Mouse (Mus musculus) heart, embryonic 14.5 days (tissue): ENCODE results near the gene Timm23. TPM values are rescaled to one million over a fixed set of nuclear protein-coding genes. Genes with fewer than 3 reads are reported as not detected.

Experiments used
- ATAC-seq: fragments of 200-750 bp; cut with Nextera tagmentation; 2 replicates; pipeline ENCODE4 v1.8.0; 2017; ENCODE audit warnings: low read depth, moderate TSS enrichment; ENCODE audit not compliant: insufficient number of reproducible peaks, insufficient read depth, low FRiP score
- H3K27ac ChIP-seq, 2 experiments: fragments of 200-500 bp in 1 of 2; fragments of 300-500 bp in 1 of 2; sonication (generic) in 1 of 2; replicated peaks in 1 of 2; 2 replicates each; pipeline ENCODE4 v1.5.1; 2012 to 2014; ENCODE audit warnings: low read depth in 2 of 2, low read length in 2 of 2, control low read depth in 1 of 2, mild to moderate bottlenecking in 1 of 2, mixed read lengths in 1 of 2; ENCODE audit not compliant: control insufficient read depth in 1 of 2, insufficient read depth in 1 of 2
- H3K27me3 ChIP-seq: fragments of 300-500 bp; sonication (generic); 2 replicates; pipeline ENCODE4 v1.6.1; 2014; ENCODE audit warnings: mild to moderate bottlenecking, low read length, control low read depth; ENCODE audit not compliant: control insufficient read depth, insufficient read depth
- H3K36me3 ChIP-seq: fragments of 300-500 bp; sonication (generic); 2 replicates; pipeline ENCODE4 v1.6.1; 2014; ENCODE audit warnings: mild to moderate bottlenecking, control low read depth, low read length, mixed read lengths; ENCODE audit not compliant: control insufficient read depth, insufficient read depth
- H3K4me1 ChIP-seq, 2 experiments: fragments of 200-500 bp in 1 of 2; fragments of 300-500 bp in 1 of 2; sonication (generic) in 1 of 2; 2 replicates each; pipeline ENCODE4 v1.6.1; 2012 to 2014; ENCODE audit warnings: low read length in 2 of 2, control low read depth in 1 of 2, mixed read lengths in 1 of 2; ENCODE audit not compliant: control insufficient read depth in 2 of 2, insufficient read depth in 2 of 2
- H3K4me2 ChIP-seq: fragments of 300-500 bp; sonication (generic); 2 replicates; pipeline ENCODE4 v1.6.1; 2014; ENCODE audit warnings: mild to moderate bottlenecking, low read length
- H3K4me3 ChIP-seq, 2 experiments: fragments of 200-500 bp in 1 of 2; fragments of 300-500 bp in 1 of 2; sonication (generic) in 1 of 2; 2 replicates each; pipeline ENCODE4 v1.5.1; 2012 to 2014; ENCODE audit warnings: low read length in 2 of 2, mild to moderate bottlenecking in 2 of 2, control low read depth in 1 of 2, low read depth in 1 of 2, moderate library complexity in 1 of 2; ENCODE audit not compliant: control insufficient read depth in 1 of 2, insufficient read depth in 1 of 2
- H3K9ac ChIP-seq: fragments of 300-500 bp; sonication (generic); 2 replicates; pipeline ENCODE4 v1.6.1; 2014; ENCODE audit warnings: mild to moderate bottlenecking, low read length
- H3K9me3 ChIP-seq: fragments of 300-500 bp; sonication (generic); 2 replicates; pipeline ENCODE4 v1.6.1; 2016; ENCODE audit warnings: low read length, control low read depth; ENCODE audit not compliant: control insufficient read depth
- WGBS: fragments of 180-500 bp; shearing (Covaris S2); extraction: QIAGEN DNeasy Blood & Tissue Kit; methylation state at CpG from one replicate; pipeline ENCODE4 v1.1.7; 2014; 5-methylcytosine and 5-hydroxymethylcytosine counted together
- polyA plus RNA-seq: library from polyadenylated mRNA; unstranded; fragments of >200 nt; fragmentation: Nextera tagmentation; extraction: Ambion mirVana; gene quantifications from 2 replicates; pipeline ENCODE4 v1.2.1, GENCODE M21; 2014

The Timm23 gene
- polyA plus RNA-seq, 1 experiment from 2014 or later, result 317 TPM

DNA sequence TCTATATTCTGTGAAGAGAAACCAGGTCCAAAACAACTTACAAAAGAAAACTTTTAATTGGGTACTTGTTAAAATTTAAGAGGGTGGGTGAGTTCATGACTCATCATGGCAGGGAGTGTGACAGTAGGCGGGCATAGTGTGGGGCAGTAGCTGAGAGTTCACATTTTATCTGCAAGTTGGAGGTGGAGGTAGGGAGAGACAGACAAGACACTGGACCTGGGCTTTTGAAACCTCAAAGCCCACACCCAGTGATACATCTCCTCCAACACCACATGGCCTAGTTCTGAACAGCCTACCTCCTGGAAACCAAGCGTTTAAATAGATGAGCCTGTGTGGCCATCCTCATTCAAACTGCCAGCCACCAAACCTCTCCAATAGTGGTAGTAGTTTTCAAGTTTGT is 26.4 kb downstream of the Timm23 start:
- Histone ChIP-seq H3K9ac (no peak overlapping the region), H3K27me3 (no peaks in the 10 kb centered on the region), H3K27ac (no peak overlapping the region), H3K4me1 (no peaks in the 10 kb centered on the region), H3K36me3 (peaks cover 71% of the 10 kb centered on the region), H3K4me3 (no peak overlapping the region), H3K4me2 (no peak overlapping the region), H3K9me3 (no peaks in the 10 kb centered on the region)
- 87% methylated on average over 2 of the region's 2 CpGs for WGBS
- no peak for ATAC-seq

DNA sequence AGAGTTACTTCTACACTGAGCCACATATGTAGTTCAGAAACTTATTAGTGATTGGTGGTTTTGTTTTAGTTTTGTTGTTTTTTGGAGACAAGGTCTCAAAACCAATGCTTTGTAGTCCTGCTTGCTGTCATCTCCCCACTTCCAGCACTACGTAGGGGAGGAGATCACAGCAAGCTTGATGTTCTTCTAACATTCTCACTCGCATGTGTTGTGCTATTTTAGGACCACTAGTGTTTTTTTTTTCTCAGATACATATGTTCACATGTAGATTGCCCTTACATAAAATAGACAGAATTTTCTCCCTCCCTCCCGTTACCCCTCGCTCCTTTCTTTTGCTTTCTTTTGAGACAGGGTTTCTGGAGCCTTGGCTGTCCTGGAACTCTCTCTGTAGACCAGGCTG is 31.6 kb downstream of the Timm23 start:
- Histone ChIP-seq H3K4me2 (no peak overlapping the region), H3K27ac (no peak overlapping the region), H3K9me3 (no peaks in the 10 kb centered on the region), H3K4me3 (no peak overlapping the region), H3K27me3 (no peaks in the 10 kb centered on the region), H3K4me1 (peaks cover 3 to 14% of the 10 kb centered on the region in 2 experiments; a peak in 3 of 4 replicates), H3K9ac (no peak overlapping the region), H3K36me3 (peaks cover 46% of the 10 kb centered on the region)
- 67% methylated on average over 4 of the region's 4 CpGs for WGBS
- no peak for ATAC-seq

DNA sequence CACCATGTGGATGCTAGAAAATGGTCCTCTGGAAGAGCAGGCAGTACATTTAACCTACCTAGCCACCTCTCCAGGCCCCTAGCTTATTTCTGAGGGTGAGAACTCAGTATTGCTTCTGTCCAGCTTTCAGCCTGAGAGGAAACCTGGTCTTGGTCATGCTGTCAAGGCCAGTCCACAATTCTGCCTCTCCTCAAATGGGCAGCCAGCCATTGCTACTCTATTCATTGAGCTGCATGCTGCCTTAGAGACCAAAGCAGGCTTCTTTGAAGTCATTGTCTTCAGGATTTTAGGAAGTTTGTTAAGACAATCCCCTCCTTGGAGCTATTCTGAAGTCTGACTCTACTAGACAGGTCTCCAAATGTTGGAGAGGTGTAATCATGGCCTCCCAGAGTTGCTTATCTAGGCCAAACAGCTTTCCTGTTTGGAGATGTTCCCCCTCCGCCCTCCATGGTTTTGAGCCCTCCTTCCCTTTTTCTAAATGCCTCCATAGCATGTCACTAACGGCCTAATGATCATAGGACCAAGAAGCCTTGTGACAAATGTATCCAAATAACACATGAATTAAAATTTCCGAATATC is 33.0 kb downstream of the Timm23 start:
- Histone ChIP-seq H3K27ac (peak overlapping the region in 1 of 2 experiments; percentile 4; a peak in 1 of 4 replicates), H3K9ac (no peak overlapping the region), H3K4me3 (no peak overlapping the region), H3K27me3 (no peaks in the 10 kb centered on the region), H3K9me3 (no peaks in the 10 kb centered on the region), H3K36me3 (peaks cover 32% of the 10 kb centered on the region), H3K4me2 (peak overlapping the region; percentile 95), H3K4me1 (peaks cover 3 to 23% of the 10 kb centered on the region in 2 experiments; a peak in 3 of 4 replicates)
- 0 out of 2 replicates have a peak, but pooled peaks have one; percentile 9 for ATAC-seq
- 63% methylated on average over 3 of the region's 3 CpGs for WGBS

DNA sequence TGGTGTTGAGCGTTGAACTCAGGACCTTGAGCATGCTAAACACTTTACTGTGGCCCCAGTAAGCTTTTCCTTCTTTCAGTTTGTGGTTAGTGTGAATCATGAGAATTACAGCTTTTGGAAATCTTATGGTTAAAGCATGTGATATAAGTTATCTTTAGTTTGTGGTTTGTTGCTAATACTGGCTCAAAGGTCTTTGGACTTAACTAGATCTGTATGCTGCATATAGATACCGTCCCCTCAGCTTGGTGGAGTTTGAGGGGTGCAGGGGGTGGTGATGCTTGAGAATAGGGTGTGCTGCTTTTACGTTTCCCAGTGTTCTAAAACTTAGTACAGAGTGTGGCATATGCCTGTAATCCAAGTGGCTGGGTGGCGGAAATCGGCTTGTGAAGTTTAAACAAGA is 34.4 kb downstream of the Timm23 start:
- Histone ChIP-seq H3K27me3 (no peaks in the 10 kb centered on the region), H3K36me3 (peaks cover 18% of the 10 kb centered on the region), H3K4me1 (peaks cover 3 to 23% of the 10 kb centered on the region in 2 experiments; a peak in 3 of 4 replicates), H3K9me3 (no peaks in the 10 kb centered on the region), H3K27ac (no peak overlapping the region), H3K9ac (no peak overlapping the region), H3K4me2 (peak overlapping the region; percentile 95), H3K4me3 (no peak overlapping the region)
- no peak for ATAC-seq
- WGBS, result 87% methylated on average over 5 of the region's 5 CpGs

GRCm38 (mm10) chr14:32166840-32167239 is 34.9 kb downstream of the Timm23 start:
- peak overlapping the region in 1 of 2 experiments; percentile 62; a peak in 2 of 4 replicates for H3K4me3 ChIP-seq
- H3K9me3 ChIP-seq, result no peaks in the 10 kb centered on the region
- no peak overlapping the region for H3K9ac ChIP-seq
- H3K4me2 ChIP-seq, result peak overlapping the region; percentile 95; the same call in 1 of the 2 replicates
- 50% methylated on average over 1 of the region's 1 CpGs for WGBS
- H3K36me3 ChIP-seq, result peaks cover 13% of the 10 kb centered on the region
- no peak overlapping the region for H3K27ac ChIP-seq
- ATAC-seq, result no peak
- H3K27me3 ChIP-seq, result no peaks in the 10 kb centered on the region
- H3K4me1 ChIP-seq, result peaks cover 3 to 23% of the 10 kb centered on the region in 2 experiments; a peak in 3 of 4 replicates

DNA sequence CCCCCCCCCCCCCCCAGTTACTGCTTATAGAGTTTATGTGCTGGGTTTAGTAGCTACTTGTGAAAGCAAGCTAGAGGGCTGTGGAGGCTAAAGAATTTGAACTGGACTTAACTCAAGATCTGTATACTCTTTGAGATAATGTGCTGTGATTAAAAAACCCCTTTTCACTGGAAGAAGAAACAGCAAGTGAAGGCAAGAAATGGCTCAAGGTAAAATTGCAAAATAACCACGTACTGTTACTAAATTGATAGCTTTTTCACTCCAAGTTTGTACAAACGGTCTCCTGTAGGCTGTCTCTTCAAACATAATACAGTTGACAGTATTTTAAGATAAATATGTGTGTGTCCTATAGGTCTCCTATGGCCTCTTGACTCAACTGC is 35.6 kb downstream of the Timm23 start:
- ATAC-seq, result no peak
- no peak overlapping the region for H3K27ac ChIP-seq
- H3K4me3 ChIP-seq, result peak overlapping the region in 1 of 2 experiments; percentile 62; a peak in 2 of 4 replicates
- peaks cover 7% of the 10 kb centered on the region for H3K36me3 ChIP-seq
- H3K27me3 ChIP-seq, result no peaks in the 10 kb centered on the region
- H3K9me3 ChIP-seq, result no peaks in the 10 kb centered on the region
- H3K4me1 ChIP-seq, result peaks cover 3 to 25% of the 10 kb centered on the region in 2 experiments; a peak in 3 of 4 replicates
- peak overlapping the region; percentile 95 for H3K4me2 ChIP-seq
- WGBS, result 66% methylated on average over 2 of the region's 2 CpGs
- H3K9ac ChIP-seq, result peak overlapping the region; percentile 74

- Histone ChIP-seq H3K27ac (peak overlapping the region; percentile 84 to 87), H3K27me3 (no peaks in the 10 kb centered on the region), H3K9ac (peak overlapping the region; percentile 74), H3K4me2 (peak overlapping the region; percentile 95), H3K9me3 (no peaks in the 10 kb centered on the region), H3K4me3 (peak overlapping the region; percentile 62 to 75), H3K36me3 (peaks cover 1% of the 10 kb centered on the region), H3K4me1 (peaks cover 5 to 31% of the 10 kb centered on the region in 2 experiments)
- under 1% methylated on average over 33 of the region's 42 CpGs for WGBS
- ATAC-seq, result peak; percentile 70; the same call in 1 of the 2 replicates
These were observed 36.2 kb downstream of the Timm23 start for GRCm38 (mm10) chr14:32165278-32166061.
